Mouse (Mus musculus) hindbrain, embryonic 16.5 days (tissue): Measurements from ENCODE around the gene Gm5415. TPM values are rescaled to one million over a fixed set of nuclear protein-coding genes. Genes with fewer than 3 reads are reported as not detected.
"Not testable (repeated sequence)": the region's sequence is repeated elsewhere in the genome, so short reads cannot be mapped to it uniquely, and the experiment has no call there.

ENCODE experiments used
- ATAC-seq: fragments of 200-750 bp; cut with Nextera tagmentation; 2 replicates; pipeline ENCODE4 v1.8.0; 2017; ENCODE audit warnings: moderate TSS enrichment, moderate library complexity
- H3K27ac ChIP-seq: fragments of 300-500 bp; sonication (generic); 2 replicates; pipeline ENCODE4 v1.5.1; 2014; ENCODE audit warnings: low read depth, mild to moderate bottlenecking, control low read depth, low read length, moderate library complexity
- H3K27me3 ChIP-seq: fragments of 300-500 bp; sonication (generic); replicated peaks from 2 replicates; pipeline ENCODE4 v1.6.1; 2014; ENCODE audit warnings: low read length; ENCODE audit not compliant: control insufficient read depth, insufficient read depth
- H3K36me3 ChIP-seq: fragments of 300-500 bp; sonication (generic); 2 replicates; pipeline ENCODE4 v1.6.1; 2014; ENCODE audit warnings: mild to moderate bottlenecking, low read length, moderate library complexity, mixed read lengths; ENCODE audit not compliant: control insufficient read depth, insufficient read depth
- H3K4me1 ChIP-seq: fragments of 300-500 bp; sonication (generic); 2 replicates; pipeline ENCODE4 v1.6.1; 2014; ENCODE audit warnings: low read depth, low read length; ENCODE audit not compliant: control insufficient read depth, insufficient read depth
- H3K4me2 ChIP-seq: fragments of 300-500 bp; sonication (generic); 2 replicates; pipeline ENCODE4 v1.6.1; 2014; ENCODE audit warnings: mild to moderate bottlenecking, low read length, control low read depth, moderate library complexity
- H3K4me3 ChIP-seq: fragments of 300-500 bp; sonication (generic); 2 replicates; pipeline ENCODE4 v1.5.1; 2014; ENCODE audit warnings: mild to moderate bottlenecking, low read length, control low read depth, moderate library complexity
- H3K9ac ChIP-seq: fragments of 300-500 bp; sonication (generic); 2 replicates; pipeline ENCODE4 v1.6.1; 2014; ENCODE audit warnings: low read depth, mild to moderate bottlenecking, control low read depth, low read length, moderate library complexity
- H3K9me3 ChIP-seq: fragments of 300-500 bp; sonication (generic); 2 replicates; pipeline ENCODE4 v1.6.1; 2014; ENCODE audit warnings: mild to moderate bottlenecking, low read length, moderate library complexity; ENCODE audit not compliant: control insufficient read depth
- WGBS: fragments of 180-500 bp; shearing (Covaris S2); extraction: QIAGEN DNeasy Blood & Tissue Kit; methylation state at CpG from one replicate; pipeline ENCODE4 v1.1.7; 2014; 5-methylcytosine and 5-hydroxymethylcytosine counted together
- polyA plus RNA-seq: library from polyadenylated mRNA; unstranded; fragments of >200 nt; fragmentation: Nextera tagmentation; extraction: Ambion mirVana; gene quantifications from 2 replicates; pipeline ENCODE4 v1.2.1, GENCODE M21; 2015

Gm5415 gene
- polyA plus RNA-seq: 0.49 and 0.60 TPM in 2 replicates

DNA sequence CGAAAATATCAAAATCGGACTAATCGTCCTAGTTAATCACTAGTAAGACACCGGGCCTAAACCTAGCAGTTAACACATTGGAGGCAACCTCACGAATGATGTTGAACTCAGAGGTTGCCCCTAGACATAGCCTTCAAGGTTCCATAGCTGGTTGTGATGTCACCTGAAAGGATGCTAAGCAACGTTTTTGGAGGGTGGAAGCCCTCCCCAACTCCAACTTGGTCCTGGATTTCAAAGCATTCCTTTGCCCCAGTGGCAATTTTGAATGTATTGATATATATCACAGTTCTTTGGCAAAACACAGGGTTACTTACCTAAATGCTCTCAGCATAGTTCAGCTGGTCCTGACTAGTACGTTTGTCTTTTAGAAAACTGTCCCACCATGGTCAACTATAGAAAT is at the start of gene Gm5415:
Gene Gm5415 (minus strand): TSS at position 101 of the 400 bp plus-strand sequence.
- not testable (repeated sequence) for H3K4me1 ChIP-seq, H3K27me3 ChIP-seq, H3K4me3 ChIP-seq, H3K36me3 ChIP-seq, H3K27ac ChIP-seq, H3K9ac ChIP-seq, ATAC-seq, H3K4me2 ChIP-seq, H3K9me3 ChIP-seq
- 87% methylated on average over 2 of the region's 7 CpGs for WGBS

DNA sequence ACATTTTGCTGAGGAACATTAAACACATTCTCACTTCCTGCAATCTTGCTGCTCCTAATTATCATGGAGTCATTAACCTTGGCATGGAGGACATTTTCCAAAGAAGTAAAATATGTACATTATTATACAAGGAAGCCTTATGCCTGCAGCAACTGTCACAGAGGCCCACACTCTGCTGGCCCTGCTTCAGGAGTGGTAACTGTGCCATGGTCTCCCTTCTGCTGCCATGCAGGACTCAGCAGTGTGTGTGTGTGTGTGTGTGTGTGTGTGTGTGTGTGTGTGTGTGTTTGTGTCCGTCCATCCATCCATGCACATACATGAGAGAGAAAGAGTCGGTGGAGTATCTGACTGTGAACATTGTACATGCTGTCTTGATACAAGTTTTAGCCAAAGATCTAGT is 21.8 kb upstream of the Gm5415 start:
- Histone ChIP-seq H3K4me2 (no peak overlapping the region), H3K4me1 (no peaks in the 10 kb centered on the region), H3K27me3 (no peaks in the 10 kb centered on the region), H3K9me3 (no peaks in the 10 kb centered on the region), H3K9ac (no peak overlapping the region), H3K36me3 (no peaks in the 10 kb centered on the region), H3K4me3 (no peak overlapping the region), H3K27ac (no peak overlapping the region)
- WGBS: 77% methylated on average over 2 of the region's 2 CpGs
- no peak for ATAC-seq

DNA sequence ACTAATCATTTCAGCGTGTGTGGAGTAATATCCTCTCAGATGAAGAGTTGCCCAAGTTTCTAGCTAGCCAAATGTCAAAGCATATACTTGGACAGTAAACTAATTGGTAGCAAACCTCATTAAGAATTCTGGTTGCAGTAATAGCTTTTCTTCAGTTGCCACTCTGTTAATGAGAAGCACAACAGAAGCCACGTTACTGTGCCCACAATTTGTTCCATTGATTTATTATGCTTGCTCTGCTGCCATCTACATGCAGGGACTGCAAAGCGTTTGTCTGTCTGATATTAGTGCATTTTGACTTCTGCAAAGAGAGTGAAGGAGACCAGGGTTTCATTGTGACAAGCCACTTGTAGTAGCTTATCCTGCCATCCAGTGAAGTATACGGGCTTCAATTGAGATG is 6.8 kb upstream of the Gm5415 start:
- 41% methylated on average over 4 of the region's 4 CpGs for WGBS
- peak; percentile 83 for ATAC-seq
- no peak overlapping the region for H3K4me3 ChIP-seq

DNA sequence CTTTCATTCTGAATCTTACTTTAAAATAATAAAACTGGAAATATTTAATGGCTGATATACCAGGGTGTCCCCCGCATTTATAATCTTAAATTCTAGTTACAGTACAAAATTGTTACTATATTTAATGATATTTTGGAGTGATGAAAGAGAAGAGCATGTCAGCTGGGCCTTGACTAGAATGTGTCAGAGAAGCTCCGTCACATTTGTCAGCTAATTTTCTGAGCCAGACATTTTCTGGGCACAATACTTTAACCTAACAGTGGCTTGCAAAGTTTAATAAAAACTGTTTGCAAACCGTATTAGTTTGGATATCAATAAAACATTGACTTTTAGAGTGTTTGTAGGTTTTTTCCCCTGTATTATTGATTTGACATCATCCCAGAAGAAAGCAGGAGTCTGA is 6.4 kb upstream of the Gm5415 start:
- WGBS: 84% methylated on average over 3 of the region's 3 CpGs
- no peak overlapping the region for H3K9ac ChIP-seq

More for the DNA sequence above, 6.8 kb upstream of the Gm5415 start:
- no peak overlapping the region for H3K9ac ChIP-seq
- H3K27me3 ChIP-seq: no peaks in the 10 kb centered on the region
- H3K9me3 ChIP-seq: no peaks in the 10 kb centered on the region
- no peaks in the 10 kb centered on the region for H3K36me3 ChIP-seq
- no peak overlapping the region for H3K27ac ChIP-seq
- H3K4me1 ChIP-seq: no peaks in the 10 kb centered on the region
- H3K4me2 ChIP-seq: no peak overlapping the region

DNA sequence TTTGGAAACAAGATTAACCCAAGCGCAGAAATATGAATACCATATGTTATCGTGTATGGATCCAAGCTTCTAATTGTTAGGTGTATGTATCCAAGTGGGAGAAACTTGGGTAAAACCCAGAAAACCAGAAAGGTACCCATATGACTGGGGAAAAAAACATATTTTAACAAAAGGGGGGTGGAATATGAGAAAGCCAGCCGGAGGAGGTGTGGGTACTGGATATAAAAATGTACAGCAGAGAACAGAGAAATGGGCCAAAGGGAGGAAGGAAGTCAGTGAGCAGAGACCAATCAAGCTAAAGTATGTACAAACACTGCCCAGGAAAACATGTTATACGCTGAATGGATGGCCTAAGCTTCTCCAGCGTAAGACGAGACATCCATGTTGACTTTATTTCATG is 43.7 kb downstream of the Gm5415 start:
- no peaks in the 10 kb centered on the region for H3K27me3 ChIP-seq
- 92% methylated on average over 6 of the region's 6 CpGs for WGBS
- H3K9ac ChIP-seq: no peak overlapping the region
- no peaks in the 10 kb centered on the region for H3K4me1 ChIP-seq
- no peaks in the 10 kb centered on the region for H3K9me3 ChIP-seq
- H3K36me3 ChIP-seq: no peaks in the 10 kb centered on the region
- ATAC-seq: no peak
- H3K4me2 ChIP-seq: no peak overlapping the region
- no peak overlapping the region for H3K27ac ChIP-seq
- H3K4me3 ChIP-seq: no peak overlapping the region

More for the DNA sequence above, 6.4 kb upstream of the Gm5415 start:
- no peak for ATAC-seq
- no peaks in the 10 kb centered on the region for H3K27me3 ChIP-seq
- no peaks in the 10 kb centered on the region for H3K4me1 ChIP-seq
- no peak overlapping the region for H3K4me2 ChIP-seq
- H3K27ac ChIP-seq: no peak overlapping the region
- no peaks in the 10 kb centered on the region for H3K9me3 ChIP-seq
- H3K36me3 ChIP-seq: no peaks in the 10 kb centered on the region
- H3K4me3 ChIP-seq: no peak overlapping the region
